Comparison of ENCODE assay signal across 15 mouse cellular contexts in genomic region chr19:57985918-57986900, GRCm38 (mm10).
DNase-seq lines count a peak whose midpoint lies in the region; ATAC-seq and TF ChIP-seq lines count a peak whose summit lies in the region.
"Had no signal": no experiment of that assay in that cellular context is flagged by ENCODE, and none has a peak within 500 bp of the region (broad histone marks: within the 10 kb centered on the region; RNA-seq: fewer than 3 reads in every experiment).

No protein-coding gene starts in this region.

- H3K27me3 ChIP-seq in hindbrain, embryonic 10.5 days (ENCODE audit: insufficient read depth, poor library complexity, severe bottlenecking): no peaks in the 10 kb centered on the region
- H3K27me3 ChIP-seq in midbrain, embryonic 12.5 days: 0 out of 2 replicates have a peak, but pooled peaks cover 9% of the 10 kb centered on the region
- H3K27me3 ChIP-seq: embryonic facial prominence, embryonic 12.5 days; intestine, embryonic 15.5 days; liver, embryonic 13.5 days had no signal

- no peak overlapping the region for H3K9ac ChIP-seq in midbrain, embryonic 12.5 days (replicated peaks)
- H3K9ac ChIP-seq: embryonic facial prominence, embryonic 12.5 days; intestine, embryonic 15.5 days; liver, embryonic 13.5 days had no signal

- TF ChIP-seq POLR2A in brain, embryonic 14.5 days (IDR thresholded peaks at IDR 0.05; ENCODE audit: borderline replicate concordance, extremely low read depth, insufficient read depth, insufficient read length, poor library complexity, severe bottlenecking): no peak

- DNase-seq in embryo, embryonic 10 days (ENCODE audit: low spot score): peak; percentile 45
- no peak for DNase-seq in embryo, embryonic 11 days
- DNase-seq in brain, embryonic 14.5 days (ENCODE audit: low read depth): peak; percentile 83
- no peak for DNase-seq in hindbrain, embryonic 10.5 days (ENCODE audit: low spot score)
- no peak for DNase-seq in spleen, adult 12 weeks (ENCODE audit: low spot score)
- DNase-seq in thymus, postnatal 14 days: no peak
- DNase-seq: cerebellum, adult 9-10 months; liver, embryonic 13.5 days; lung, postnatal 4 days; right cerebral cortex, adult 18-20 months had no signal

- H3K36me3 ChIP-seq in hindbrain, embryonic 10.5 days: 0 out of 2 replicates have a peak, but pooled peaks cover 4% of the 10 kb centered on the region
- no peaks in the 10 kb centered on the region for H3K36me3 ChIP-seq in midbrain, embryonic 12.5 days
- H3K36me3 ChIP-seq: embryonic facial prominence, embryonic 12.5 days; intestine, embryonic 15.5 days; liver, embryonic 13.5 days had no signal

- ATAC-seq in midbrain, embryonic 12.5 days (ENCODE audit: low FRiP score, low read depth): peak; percentile 47
- ATAC-seq in frontal cortex, adult (ENCODE audit: low TSS enrichment): no peak
- ATAC-seq: intestine, embryonic 15.5 days had no signal

- WGBS in hindbrain, embryonic 10.5 days: 66% methylated on average over 21 of the region's 21 CpGs
- WGBS in midbrain, embryonic 12.5 days: 41% methylated on average over 21 of the region's 21 CpGs

- H3K9me3 ChIP-seq in hindbrain, embryonic 10.5 days: no peaks in the 10 kb centered on the region
- H3K9me3 ChIP-seq in midbrain, embryonic 12.5 days: no peaks in the 10 kb centered on the region
- H3K9me3 ChIP-seq: embryonic facial prominence, embryonic 12.5 days; intestine, embryonic 15.5 days; liver, embryonic 13.5 days had no signal

- H3K4me2 ChIP-seq in midbrain, embryonic 12.5 days (replicated peaks): no peak overlapping the region
- H3K4me2 ChIP-seq: embryonic facial prominence, embryonic 12.5 days; intestine, embryonic 15.5 days; liver, embryonic 13.5 days had no signal

- TF ChIP-seq CTCF in brain, embryonic 14.5 days (IDR thresholded peaks at IDR 0.05; ENCODE audit: borderline replicate concordance, extremely low read depth, insufficient read depth, insufficient read length): no peak

- H3K27ac ChIP-seq in hindbrain, embryonic 10.5 days: peak overlapping the region; percentile 12; the same call in 1 of the 2 replicates
- H3K27ac ChIP-seq in midbrain, embryonic 12.5 days (replicated peaks): peak overlapping the region; percentile 27; the same call in 1 of the 2 replicates
- H3K27ac ChIP-seq: embryonic facial prominence, embryonic 12.5 days; intestine, embryonic 15.5 days; kidney, postnatal 0 days; liver, embryonic 13.5 days had no signal

- H3K4me1 ChIP-seq in hindbrain, embryonic 10.5 days (replicated peaks): peaks cover 25% of the 10 kb centered on the region
- peaks cover 39% of the 10 kb centered on the region for H3K4me1 ChIP-seq in midbrain, embryonic 12.5 days
- H3K4me1 ChIP-seq: intestine, embryonic 15.5 days; liver, embryonic 13.5 days had no signal

- no peak overlapping the region for H3K4me3 ChIP-seq in hindbrain, embryonic 10.5 days
- no peak overlapping the region for H3K4me3 ChIP-seq in midbrain, embryonic 12.5 days
- H3K4me3 ChIP-seq: embryonic facial prominence, embryonic 12.5 days; intestine, embryonic 15.5 days; liver, embryonic 13.5 days had no signal

Comparison
In these comparisons a context has a peak if more than half of its experiments do, and no peak if none do; other contexts are left out.
1. DNase-seq: peak in embryo, embryonic 10 days (single experiment) and brain, embryonic 14.5 days (single experiment); none in embryo, embryonic 11 days (single experiment), hindbrain, embryonic 10.5 days (single experiment), spleen, adult 12 weeks (single experiment) and thymus, postnatal 14 days (single experiment).